Mouse (Mus musculus) heart, adult 2 months (tissue): ENCODE measurements at regions not wholly inside any gene's neighbourhood (a gene's known extent, or its start where the extent isn't known, plus 50 kb on each side); places are given as distances from the start of the nearest gene placed in this dataset.

ENCODE experiments used
- DNase-seq, 2 experiments: peaks; one replicate each; pipeline ENCODE4 v3.0.0; 2021
- H3K27ac ChIP-seq: fragments of 200-600 bp; 2 replicates; pipeline ENCODE4 v1.8.1; 2022
- H3K27me3 ChIP-seq: fragments of 200-500 bp; 2 replicates; pipeline ENCODE4 v1.6.1; 2012; ENCODE audit warnings: mild to moderate bottlenecking, low read length, inconsistent platforms, mixed read lengths; ENCODE audit not compliant: control insufficient read depth, insufficient read depth
- H3K36me3 ChIP-seq: fragments of 200-500 bp; 2 replicates; pipeline ENCODE4 v1.6.1; 2012; ENCODE audit warnings: low read length, inconsistent platforms; ENCODE audit not compliant: control insufficient read depth, insufficient read depth
- H3K4me1 ChIP-seq: fragments of 200-500 bp; 2 replicates; pipeline ENCODE4 v1.6.1; 2011; ENCODE audit warnings: low read length; ENCODE audit not compliant: control insufficient read depth, insufficient read depth
- H3K4me3 ChIP-seq: fragments of 200-600 bp; 2 replicates; pipeline ENCODE4 v1.8.1; 2022
- H3K79me2 ChIP-seq: fragments of 200-500 bp; replicated peaks from 2 replicates; pipeline ENCODE4 v1.6.1; 2012; ENCODE audit warnings: mild to moderate bottlenecking, inconsistent platforms, low read length, moderate library complexity, mixed read lengths; ENCODE audit not compliant: control insufficient read depth, insufficient read depth
- H3K9ac ChIP-seq: fragments of 200-500 bp; 2 replicates; pipeline ENCODE4 v1.6.1; 2012; ENCODE audit warnings: low read depth, mild to moderate bottlenecking, control low read depth, inconsistent platforms, low read length, mixed read lengths
- CTCF ChIP-seq: fragments of 200-600 bp; IDR thresholded peaks from 2 replicates; pipeline ENCODE4 v1.8.1; 2022; ENCODE audit warnings: antibody characterized with exemption, mild to moderate bottlenecking, moderate library complexity
- EP300 ChIP-seq: fragments of 200-500 bp; IDR thresholded peaks from 2 replicates; pipeline ENCODE4 v1.6.1; 2011; ENCODE audit warnings: low read depth, low read length, control low read depth; ENCODE audit not compliant: insufficient read depth
- POLR2A ChIP-seq: fragments of 200-500 bp; IDR thresholded peaks from 2 replicates; pipeline ENCODE4 v1.6.1; 2011; ENCODE audit warnings: mild to moderate bottlenecking, low read depth, low read length, control low read depth; ENCODE audit not compliant: insufficient read depth
- WGBS: fragments of 180-500 bp; shearing (Covaris S2); methylation state at CpG from one replicate; pipeline ENCODE4 v1.1.7; 2018; 5-methylcytosine and 5-hydroxymethylcytosine counted together
- intact Hi-C: fragments of 180-260 bp; cut with DNase I; formaldehyde crosslinking; loops from one replicate; pipeline ENCODE4 v1.15.1; 2025

- H3K4me1 ChIP-seq = peaks cover 42% of the 10 kb centered on the region
- WGBS = 17% methylated on average over 10 of the region's 10 CpGs
- peaks cover 17% of the 10 kb centered on the region for H3K79me2 ChIP-seq
- peak overlapping the region; percentile 52 for H3K9ac ChIP-seq
- intact Hi-C loops = no loop called here
- no peaks in the 10 kb centered on the region for H3K27me3 ChIP-seq
- H3K27ac ChIP-seq = peak overlapping the region; percentile 89
- peak overlapping the region; percentile 46; the same call in 1 of the 2 replicates for H3K4me3 ChIP-seq
- H3K36me3 ChIP-seq = peaks cover 36% of the 10 kb centered on the region
- TF ChIP-seq POLR2A = peak; percentile 27; the same call in 1 of the 2 replicates
- TF ChIP-seq EP300 = peak; percentile 83
- no peak for TF ChIP-seq CTCF
- peak; percentile 77 to 82 for DNase-seq
Measured at GRCm38 (mm10) chr15:85677855-85678254, 56.9 kb upstream of the Ppara start.

- Histone ChIP-seq H3K27me3 (no peaks in the 10 kb centered on the region), H3K4me3 (peak overlapping the region; percentile 46; the same call in 1 of the 2 replicates), H3K36me3 (peaks cover 41% of the 10 kb centered on the region), H3K79me2 (peaks cover 21% of the 10 kb centered on the region), H3K9ac (peak overlapping the region; percentile 52), H3K27ac (peak overlapping the region; percentile 89), H3K4me1 (peaks cover 46% of the 10 kb centered on the region)
- intact Hi-C loops = no loop called here
- TF ChIP-seq POLR2A (no peak; the same call in 1 of the 2 replicates), CTCF (no peak), EP300 (no peak)
- no peak for DNase-seq
- WGBS = 35% methylated on average over 15 of the region's 15 CpGs
Measured at GRCm38 (mm10) chr15:85678351-85678895, 56.4 kb upstream of the Ppara start.

- H3K4me3 ChIP-seq = peak overlapping the region; percentile 46
- 24% methylated on average over 24 of the region's 24 CpGs for WGBS
- peaks cover 48% of the 10 kb centered on the region for H3K36me3 ChIP-seq
- no peaks in the 10 kb centered on the region for H3K27me3 ChIP-seq
- intact Hi-C loops = no loop called here
- peaks cover 21% of the 10 kb centered on the region for H3K79me2 ChIP-seq
- H3K27ac ChIP-seq = peak overlapping the region; percentile 89
- peaks cover 48% of the 10 kb centered on the region for H3K4me1 ChIP-seq
- peak overlapping the region; percentile 46 for H3K9ac ChIP-seq
- peak in 1 of 2 experiments; percentile 75 for DNase-seq
- TF ChIP-seq EP300 (no peak), POLR2A (0 out of 2 replicates have a peak, but pooled peaks have one; percentile 28), CTCF (no peak)
Measured at GRCm38 (mm10) chr15:85678981-85679708, 55.6 kb upstream of the Ppara start.

- TF ChIP-seq POLR2A (no peak), EP300 (no peak), CTCF (no peak)
- intact Hi-C loops = no loop called here
- Histone ChIP-seq H3K36me3 (peaks cover 55% of the 10 kb centered on the region), H3K4me3 (peak overlapping the region; percentile 9; the same call in 1 of the 2 replicates), H3K27me3 (no peaks in the 10 kb centered on the region), H3K9ac (no peak overlapping the region), H3K79me2 (peaks cover 21% of the 10 kb centered on the region), H3K4me1 (peaks cover 50% of the 10 kb centered on the region), H3K27ac (peak overlapping the region; percentile 89)
- DNase-seq = no peak
- 26% methylated on average over 10 of the region's 10 CpGs for WGBS
Measured at GRCm38 (mm10) chr15:85679864-85680428, 54.8 kb upstream of the Ppara start.

GRCm38 (mm10) chr15:85680460-85681224, 54.1 kb upstream of the Ppara start:
- peaks cover 52% of the 10 kb centered on the region for H3K4me1 ChIP-seq
- 18% methylated on average over 13 of the region's 13 CpGs for WGBS
- no peaks in the 10 kb centered on the region for H3K27me3 ChIP-seq
- no peak for TF ChIP-seq EP300
- no peak for TF ChIP-seq POLR2A
- TF ChIP-seq CTCF = no peak
- intact Hi-C loops = no loop called here
- peaks cover 54% of the 10 kb centered on the region for H3K36me3 ChIP-seq
- H3K79me2 ChIP-seq = peaks cover 22% of the 10 kb centered on the region
- peak overlapping the region; percentile 9 for H3K4me3 ChIP-seq
- H3K27ac ChIP-seq = peak overlapping the region; percentile 89
- peak overlapping the region; percentile 34 for H3K9ac ChIP-seq
- peak in 1 of 2 experiments; percentile 56 for DNase-seq
